Mouse (Mus musculus) E14TG2a.4 (cell line): ENCODE results near the gene Ctxn1.

Source experiments
- H3K27me3 ChIP-seq: 2 replicates; pipeline ENCODE4 v1.6.1; 2014; ENCODE audit warnings: low read length, control low read depth; ENCODE audit not compliant: insufficient read depth
- H3K36me3 ChIP-seq: 2 replicates; pipeline ENCODE4 v1.6.1; 2014; ENCODE audit warnings: low read length, control low read depth; ENCODE audit not compliant: insufficient read depth
- H3K4me1 ChIP-seq: replicated peaks from 2 replicates; pipeline ENCODE4 v1.6.1; 2014; ENCODE audit warnings: low read depth, low read length, control low read depth
- H3K4me3 ChIP-seq: replicated peaks from 2 replicates; pipeline ENCODE4 v1.5.1; 2014; ENCODE audit warnings: mild to moderate bottlenecking, low read length
- H3K9me3 ChIP-seq: 2 replicates; pipeline ENCODE4 v1.6.1; 2014; ENCODE audit warnings: low read length, control low read depth
- CTCF ChIP-seq: conservative IDR thresholded peaks from 2 replicates; pipeline ENCODE4 v1.5.1; 2014; ENCODE audit warnings: low read length
- NANOG ChIP-seq: IDR thresholded peaks from 2 replicates; pipeline ENCODE4 v1.6.1; 2014; ENCODE audit warnings: borderline replicate concordance, low read length, mixed read lengths
- POU5F1 ChIP-seq: IDR thresholded peaks from 2 replicates; pipeline ENCODE4 v1.6.1; 2014; ENCODE audit warnings: low read length, borderline replicate concordance

The Ctxn1 gene

DNA sequence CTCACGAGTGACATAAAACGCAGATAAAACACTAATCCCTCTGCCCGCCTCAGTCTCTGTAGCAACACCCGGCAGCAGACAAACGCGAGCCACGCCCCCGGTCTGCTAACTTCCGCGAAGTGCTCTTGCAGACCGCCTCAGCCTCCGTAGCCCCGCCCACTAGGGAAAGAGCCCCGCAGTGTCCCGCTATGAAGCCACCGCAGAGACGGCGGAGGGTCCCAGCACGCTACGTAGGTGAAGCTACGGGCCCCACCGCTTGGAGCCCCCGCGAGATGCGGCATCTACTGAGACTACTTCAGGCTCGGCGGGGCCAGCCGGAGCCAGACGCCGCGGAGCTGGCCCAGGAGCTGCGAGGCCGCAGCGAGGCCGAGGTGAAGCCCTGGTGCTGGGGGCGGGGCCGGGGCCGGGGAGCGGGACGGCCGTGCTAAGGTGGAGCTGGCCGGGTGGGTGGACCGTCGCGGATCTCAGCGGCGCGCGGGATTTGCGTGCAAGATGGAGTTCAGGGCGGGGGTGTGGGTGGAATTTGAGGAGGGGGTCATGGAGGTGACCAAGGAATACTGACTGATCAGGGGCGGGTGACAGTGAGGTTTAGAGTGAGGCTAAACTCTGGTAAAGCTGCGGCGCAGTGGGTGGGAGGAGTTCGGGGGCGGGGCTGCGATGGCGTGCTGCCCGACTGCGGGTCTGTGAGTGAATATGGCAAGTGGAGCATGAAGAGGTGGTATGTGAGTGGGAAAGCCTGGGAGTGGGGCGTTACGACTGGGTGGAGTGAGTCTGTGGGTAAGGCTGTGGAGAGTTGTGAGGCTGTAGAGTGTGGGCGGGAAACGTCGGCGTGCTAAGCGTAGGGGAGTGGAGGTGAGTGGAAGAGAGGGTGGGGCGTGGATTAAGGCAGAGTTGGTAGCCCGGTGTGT is 5.9 kb downstream of the Ctxn1 start, which contains the start of gene Snapc2:
TSS of gene Snapc2 (plus strand) at position 147 of the 908 bp plus-strand sequence.
- Histone ChIP-seq H3K9me3 (no peaks in the 10 kb centered on the region), H3K4me3 (peak within 1 kb of the TSS; percentile 86), H3K36me3 (peaks cover 45% of the 10 kb centered on the region), H3K4me1 (peaks cover 70% of the 10 kb centered on the region), H3K27me3 (peaks cover 13% of the 10 kb centered on the region)
- TF ChIP-seq CTCF (no peak), NANOG (no peak), POU5F1 (no peak)

DNA sequence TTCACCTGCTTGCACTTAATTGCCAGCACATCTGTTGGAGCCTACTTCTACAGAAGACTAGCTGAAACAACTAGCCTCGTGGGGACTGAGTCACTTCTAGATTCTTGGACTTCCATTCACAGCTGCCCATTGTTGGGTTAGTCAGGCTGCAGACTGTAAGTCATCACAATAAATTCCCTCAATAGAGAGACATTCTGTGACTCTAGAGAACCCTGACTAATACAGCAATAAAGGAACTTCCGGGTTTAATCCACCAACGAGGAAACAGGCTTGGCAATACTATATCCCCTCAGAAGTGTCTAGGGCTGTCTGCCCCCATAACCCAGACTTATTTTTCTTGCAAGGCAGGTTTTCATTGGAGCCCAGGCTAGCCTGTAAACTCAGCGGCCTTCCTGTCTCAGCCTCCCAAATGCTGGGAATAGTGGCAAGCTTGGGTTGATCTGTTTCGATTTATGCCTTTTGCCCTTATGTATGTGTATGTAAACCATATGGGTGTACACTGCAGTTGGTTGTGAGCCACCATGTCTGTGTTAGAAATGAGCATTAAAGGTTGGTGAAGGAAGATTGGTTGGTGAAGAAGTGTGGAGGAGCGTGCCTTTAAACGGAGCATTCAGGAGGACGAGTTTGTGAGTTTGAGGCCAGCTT is 6.8 kb downstream of the Ctxn1 start:
- H3K27me3 ChIP-seq = peaks cover 13% of the 10 kb centered on the region
- peaks cover 40% of the 10 kb centered on the region for H3K36me3 ChIP-seq
- H3K4me3 ChIP-seq = peak overlapping the region; percentile 86
- H3K9me3 ChIP-seq = no peaks in the 10 kb centered on the region
- H3K4me1 ChIP-seq = peaks cover 70% of the 10 kb centered on the region
- no peak for TF ChIP-seq POU5F1
- no peak for TF ChIP-seq CTCF
- no peak for TF ChIP-seq NANOG

DNA sequence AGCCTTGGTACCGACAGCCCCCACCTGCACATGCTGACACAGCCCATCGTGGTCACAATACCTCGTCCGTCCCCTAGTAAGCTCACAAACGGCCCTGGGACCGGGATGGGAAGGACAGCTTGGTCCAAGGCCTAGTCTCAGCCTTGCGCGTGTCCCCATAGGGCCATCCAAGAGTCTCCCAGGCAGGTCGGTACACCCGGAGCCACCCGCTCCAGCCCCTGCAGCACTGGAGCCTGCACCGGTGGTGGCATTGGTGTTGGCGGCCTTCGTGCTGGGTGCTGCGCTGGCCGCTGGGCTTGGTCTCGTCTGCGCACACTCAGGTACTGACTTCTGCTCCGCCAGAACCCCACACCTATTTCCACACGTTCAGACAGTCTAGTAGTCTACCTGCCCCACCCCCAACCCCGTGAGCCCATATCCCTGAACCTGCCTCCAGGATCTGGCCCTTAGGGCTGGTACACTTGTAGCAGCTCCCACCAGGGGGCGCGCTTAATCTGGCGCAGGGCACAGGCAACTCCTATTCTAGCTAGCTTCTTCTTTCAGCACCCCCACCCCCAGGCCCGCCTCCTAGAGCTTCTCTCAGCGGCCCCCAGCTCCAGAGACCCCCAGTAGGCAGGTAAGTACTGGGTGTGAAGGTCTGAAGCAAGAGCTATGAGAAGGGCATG is 8.6 kb downstream of the Ctxn1 start:
- H3K4me3 ChIP-seq = peak overlapping the region; percentile 71

DNA sequence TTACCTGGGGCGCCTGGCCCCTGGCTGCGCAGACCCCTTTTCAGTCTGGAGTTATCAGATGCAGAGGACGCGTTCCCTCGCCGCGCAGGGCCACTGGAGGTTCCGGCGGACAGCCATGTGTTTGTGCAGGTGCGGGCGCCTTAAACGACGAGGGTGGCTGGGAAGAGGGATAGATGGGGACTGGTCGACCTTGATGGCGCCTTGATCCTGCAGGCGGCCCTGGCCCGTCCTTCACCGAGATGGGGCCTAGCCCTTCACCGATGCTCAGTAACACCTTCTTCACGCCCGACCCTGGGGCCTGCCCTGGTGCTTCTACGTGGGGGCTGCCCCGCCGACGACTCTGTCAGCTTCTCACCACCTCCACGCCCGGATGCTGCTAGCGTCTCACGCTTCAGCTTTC is 9.9 kb downstream of the Ctxn1 start:
- peaks cover 38% of the 10 kb centered on the region for H3K36me3 ChIP-seq
- no peaks in the 10 kb centered on the region for H3K9me3 ChIP-seq
- H3K27me3 ChIP-seq = peaks cover 13% of the 10 kb centered on the region
- peak overlapping the region; percentile 71 for H3K4me3 ChIP-seq
- H3K4me1 ChIP-seq = peaks cover 74% of the 10 kb centered on the region
- no peak for TF ChIP-seq POU5F1
- no peak for TF ChIP-seq NANOG
- TF ChIP-seq CTCF = no peak

More for the DNA sequence above, 8.6 kb downstream of the Ctxn1 start:
- Histone ChIP-seq H3K27me3 (peaks cover 13% of the 10 kb centered on the region), H3K36me3 (peaks cover 38% of the 10 kb centered on the region), H3K9me3 (no peaks in the 10 kb centered on the region), H3K4me1 (peaks cover 76% of the 10 kb centered on the region)
- TF ChIP-seq POU5F1 (no peak), CTCF (peak; percentile 27)

DNA sequence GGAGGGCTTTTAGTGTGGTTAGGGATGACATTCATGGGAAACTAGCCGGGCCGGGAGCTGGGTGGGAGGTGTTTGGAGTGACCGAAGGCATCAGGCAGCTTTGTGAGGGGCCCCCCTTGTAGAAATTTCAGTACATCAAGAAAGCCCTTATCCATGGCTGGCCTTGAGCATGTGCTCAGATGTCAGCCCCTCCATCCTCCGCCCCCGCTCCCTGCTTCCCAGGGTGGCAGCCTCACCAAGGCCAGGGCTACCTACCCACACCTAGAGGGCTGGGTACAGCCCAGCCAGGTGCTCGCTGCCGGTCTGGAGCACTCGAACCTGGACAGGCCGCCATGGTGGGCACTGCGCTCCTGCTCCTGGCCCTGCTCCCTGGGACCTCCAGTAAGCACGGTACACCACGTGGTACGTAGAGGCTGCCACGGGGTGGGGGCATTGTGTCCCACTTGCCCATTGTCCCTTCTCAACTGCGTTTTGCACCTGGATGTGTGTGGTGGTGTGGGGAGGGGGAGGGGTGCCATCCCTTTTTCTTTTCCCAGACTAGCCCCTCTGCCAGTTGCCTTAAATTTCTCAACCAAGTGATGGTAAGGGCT is 11.0 kb downstream of the Ctxn1 start, which contains the start of gene Tgfbr3l:
TSS of gene Tgfbr3l (plus strand) at position 264 of the 590 bp plus-strand sequence.
- H3K36me3 ChIP-seq = peaks cover 49% of the 10 kb centered on the region
- H3K27me3 ChIP-seq = peaks cover 13% of the 10 kb centered on the region
- H3K4me3 ChIP-seq = peak within 1 kb of the TSS; percentile 71
- peaks cover 69% of the 10 kb centered on the region for H3K4me1 ChIP-seq
- TF ChIP-seq POU5F1 = no peak
- TF ChIP-seq CTCF = no peak
- no peak for TF ChIP-seq NANOG
- H3K9me3 ChIP-seq = no peaks in the 10 kb centered on the region

DNA sequence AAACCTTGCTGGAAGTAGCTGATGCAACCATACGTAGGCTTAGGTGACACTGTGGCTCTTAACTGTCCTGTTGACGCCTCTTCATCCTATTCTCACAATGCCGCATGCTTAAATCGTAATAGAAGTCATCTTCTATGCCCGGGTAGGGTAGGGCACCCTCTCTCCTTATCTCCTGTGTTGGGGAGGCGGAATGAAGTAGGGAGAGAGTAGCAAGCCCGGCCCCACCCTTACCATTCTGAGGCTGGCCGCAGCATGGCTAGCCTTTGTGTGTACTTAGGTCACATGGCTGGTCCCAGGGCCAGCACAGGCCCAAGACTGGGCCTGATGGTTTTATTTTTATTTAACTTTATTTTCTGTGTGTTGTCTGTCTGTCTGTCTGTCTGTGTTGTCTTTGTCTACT is 11.8 kb downstream of the Ctxn1 start:
- Histone ChIP-seq H3K36me3 (peaks cover 57% of the 10 kb centered on the region), H3K9me3 (no peaks in the 10 kb centered on the region), H3K4me3 (no peak overlapping the region), H3K27me3 (peaks cover 13% of the 10 kb centered on the region), H3K4me1 (peaks cover 72% of the 10 kb centered on the region)
- no peak for TF ChIP-seq CTCF
- no peak for TF ChIP-seq NANOG
- no peak for TF ChIP-seq POU5F1

DNA sequence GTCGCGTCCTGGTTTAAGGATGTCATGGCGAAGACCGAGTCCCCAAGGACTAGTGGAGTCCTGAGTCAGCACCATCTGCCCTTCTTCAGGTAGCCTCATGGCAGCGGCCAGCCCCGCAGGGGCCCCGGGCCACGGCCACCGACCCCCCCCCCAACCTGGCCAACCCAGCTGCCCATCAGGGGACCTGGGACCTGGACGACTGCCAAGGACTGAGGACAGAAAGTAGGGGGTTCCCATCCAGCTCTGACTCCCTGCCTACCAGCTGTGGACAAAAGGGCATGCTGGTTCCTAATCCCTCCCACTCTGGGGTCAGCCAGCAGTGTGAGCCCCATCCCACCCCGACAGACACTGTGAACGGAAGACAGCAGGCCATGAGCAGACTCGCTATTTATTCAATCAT is 13.3 kb downstream of the Ctxn1 start:
- H3K9me3 ChIP-seq = no peaks in the 10 kb centered on the region
- TF ChIP-seq CTCF (no peak), POU5F1 (no peak), NANOG (no peak)
- peaks cover 13% of the 10 kb centered on the region for H3K27me3 ChIP-seq
- H3K4me1 ChIP-seq = peaks cover 61% of the 10 kb centered on the region
- peaks cover 72% of the 10 kb centered on the region for H3K36me3 ChIP-seq
- H3K4me3 ChIP-seq = no peak overlapping the region

DNA sequence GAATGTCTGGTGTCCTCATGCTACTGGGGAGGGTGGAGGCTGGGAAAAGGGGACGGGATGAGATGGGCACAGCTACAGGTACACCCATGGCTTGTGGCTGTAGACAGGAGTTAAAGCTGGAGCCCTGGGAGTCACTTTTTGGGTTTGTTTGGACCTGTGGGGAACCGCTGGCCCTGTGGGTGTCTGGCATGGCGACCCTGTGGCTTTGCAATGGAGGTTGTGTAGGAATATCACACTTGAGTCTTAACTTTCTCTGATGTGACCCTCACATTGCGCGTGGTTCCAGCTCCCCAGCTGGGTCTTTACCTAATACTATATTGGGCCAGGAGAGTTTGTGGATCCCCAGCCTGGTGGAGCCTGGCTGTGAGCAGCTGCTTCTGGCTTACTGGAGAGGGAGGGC is 14.0 kb downstream of the Ctxn1 start:
- peaks cover 61% of the 10 kb centered on the region for H3K4me1 ChIP-seq
- peaks cover 10% of the 10 kb centered on the region for H3K27me3 ChIP-seq
- H3K4me3 ChIP-seq = no peak overlapping the region
- no peak for TF ChIP-seq NANOG
- no peak for TF ChIP-seq POU5F1
- no peak for TF ChIP-seq CTCF
- H3K36me3 ChIP-seq = peaks cover 79% of the 10 kb centered on the region
- no peaks in the 10 kb centered on the region for H3K9me3 ChIP-seq
